Mouse (Mus musculus): Measurements from ENCODE around the gene Vav2.
A peak's percentile ranks its signal among the peaks of the same experiment; 100 is the strongest.

Gene Vav2

DNA sequence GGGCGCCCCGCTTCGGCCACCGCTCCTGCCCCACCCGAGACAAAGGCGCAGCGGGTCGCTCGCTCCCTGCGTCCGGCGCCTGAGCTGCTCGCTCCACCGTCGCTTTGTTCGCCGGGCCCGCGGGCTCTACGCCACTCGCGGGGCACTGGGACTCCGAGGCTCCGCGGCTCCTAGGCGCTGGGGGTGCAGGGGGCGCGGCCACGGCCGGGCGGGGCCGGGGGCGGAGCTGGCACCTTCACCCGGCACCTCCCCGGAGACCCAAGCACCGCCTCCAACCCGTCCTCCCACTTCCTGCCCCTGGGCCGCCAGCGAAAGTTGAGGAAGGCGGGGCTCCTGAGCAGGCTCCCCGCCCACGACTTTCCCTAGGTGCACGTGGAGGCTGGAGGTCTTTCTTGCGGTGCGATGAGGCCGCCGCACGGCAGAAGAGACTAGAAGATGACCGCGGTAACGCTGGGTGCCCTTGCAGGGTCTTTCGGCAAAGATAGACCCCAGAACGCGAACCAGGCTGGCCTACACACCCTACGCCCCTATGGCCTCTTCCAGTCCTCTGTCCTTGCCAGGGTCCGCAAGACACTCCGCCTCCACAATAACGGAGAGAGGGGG, at the start of gene Vav2:
Vav2 (minus strand) TSS at position 179 of the 603 bp plus-strand sequence.
- DNase-seq = peak; percentile 85 to 93

DNA sequence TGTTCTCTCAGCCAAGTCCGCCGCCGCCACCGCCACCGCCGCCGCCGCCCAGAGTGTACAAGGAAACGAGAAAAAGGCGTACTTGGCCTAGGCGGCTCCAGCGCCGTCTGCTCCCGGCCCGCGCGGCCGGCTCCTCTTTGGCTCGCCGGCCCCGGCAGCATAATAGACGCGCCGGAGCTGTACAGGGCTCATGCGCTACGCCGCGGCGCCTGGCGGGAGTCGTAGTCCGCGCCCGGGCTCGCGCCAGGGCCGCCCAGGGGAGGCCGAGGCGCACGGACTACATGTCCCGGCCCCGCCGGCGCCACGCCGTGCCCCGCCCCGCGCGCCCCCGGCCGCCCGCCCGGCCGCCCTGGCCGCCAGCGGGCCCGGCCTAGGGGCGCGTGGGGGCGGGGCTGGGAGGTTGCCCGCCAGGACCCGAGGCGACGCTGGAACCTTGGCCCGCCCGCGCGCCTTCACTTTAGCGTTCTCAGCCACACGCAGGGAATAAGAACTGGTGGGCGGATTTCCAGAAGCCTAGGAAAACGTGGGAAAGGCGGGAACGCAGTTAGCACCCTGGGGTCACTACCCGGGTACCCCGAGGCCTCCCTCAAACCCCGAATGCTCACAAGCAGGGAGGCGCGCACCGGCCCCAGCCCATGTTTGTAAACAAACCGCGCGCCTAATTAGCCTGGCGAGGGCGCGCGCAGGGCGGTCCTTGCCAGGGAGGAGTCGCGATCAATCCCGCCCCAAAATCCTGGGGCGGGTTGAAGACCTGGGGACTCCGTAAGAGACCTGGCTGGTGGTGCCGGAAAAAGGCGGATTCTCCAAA, 48.9 kb upstream of the Vav2 start:
- peak; percentile 94 to 97 for DNase-seq

DNA sequence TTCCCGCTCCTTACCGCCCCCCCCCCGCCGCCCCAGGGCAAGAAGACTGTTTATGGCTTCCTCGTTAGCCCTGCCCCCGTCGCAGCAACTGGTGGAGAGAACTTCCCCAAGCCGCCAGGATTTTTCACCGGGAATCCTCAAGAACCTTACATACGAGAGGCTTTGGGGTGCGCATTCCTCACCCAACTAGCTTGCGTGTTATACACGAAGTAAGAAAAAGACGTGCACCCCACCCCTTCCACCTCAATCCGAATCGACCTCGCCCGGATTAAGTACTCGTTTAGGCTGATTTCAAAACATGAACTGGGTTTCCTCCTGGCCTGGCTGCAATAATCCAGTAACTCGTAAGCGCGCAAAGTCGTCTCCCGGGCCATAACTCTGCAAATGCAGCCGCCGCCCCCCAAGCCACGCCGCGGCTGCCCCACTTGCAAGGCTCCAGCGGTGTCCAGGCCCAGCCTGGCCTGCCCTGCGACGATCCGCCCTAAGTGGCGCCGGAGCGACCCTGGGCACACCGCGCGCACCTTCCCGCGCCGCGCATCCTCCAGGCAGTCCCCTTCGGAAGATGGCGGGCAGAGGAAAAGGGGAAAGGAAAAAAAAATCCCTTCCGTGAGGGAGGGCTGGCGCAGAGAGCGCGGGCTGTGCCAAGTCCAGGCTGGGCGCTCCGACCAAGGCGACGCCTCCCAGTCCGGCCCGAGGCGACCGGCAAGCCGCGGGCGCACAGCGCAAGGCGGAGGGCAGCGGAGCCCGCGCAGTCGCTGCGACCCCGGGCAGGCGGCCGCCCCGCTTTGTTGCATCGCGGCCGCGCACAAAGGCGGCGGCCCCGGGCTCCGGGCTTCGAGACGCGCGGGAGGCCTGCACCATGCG, 48.0 kb upstream of the Vav2 start:
- DNase-seq = peak; percentile 74 to 77

DNA sequence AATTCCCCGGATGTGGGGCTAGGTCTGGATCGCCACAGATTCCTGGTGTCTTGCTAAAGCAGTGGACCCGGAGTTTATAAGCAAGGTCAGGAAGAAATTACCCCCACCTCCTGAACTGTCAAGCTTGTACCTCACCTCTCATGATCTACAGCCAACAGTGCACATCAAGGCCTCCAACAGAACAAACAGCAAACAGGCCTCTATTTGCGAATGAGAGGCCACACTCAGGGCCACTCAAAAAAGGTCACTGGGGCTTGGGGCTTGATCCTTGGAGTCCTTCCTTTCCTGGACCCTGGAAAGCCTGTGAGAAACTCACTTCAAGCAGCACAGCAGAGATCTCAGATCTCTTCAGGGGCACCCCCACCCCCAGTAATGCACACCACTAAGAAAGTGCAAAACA, 47.1 kb upstream of the Vav2 start:
- no peak for DNase-seq

DNA sequence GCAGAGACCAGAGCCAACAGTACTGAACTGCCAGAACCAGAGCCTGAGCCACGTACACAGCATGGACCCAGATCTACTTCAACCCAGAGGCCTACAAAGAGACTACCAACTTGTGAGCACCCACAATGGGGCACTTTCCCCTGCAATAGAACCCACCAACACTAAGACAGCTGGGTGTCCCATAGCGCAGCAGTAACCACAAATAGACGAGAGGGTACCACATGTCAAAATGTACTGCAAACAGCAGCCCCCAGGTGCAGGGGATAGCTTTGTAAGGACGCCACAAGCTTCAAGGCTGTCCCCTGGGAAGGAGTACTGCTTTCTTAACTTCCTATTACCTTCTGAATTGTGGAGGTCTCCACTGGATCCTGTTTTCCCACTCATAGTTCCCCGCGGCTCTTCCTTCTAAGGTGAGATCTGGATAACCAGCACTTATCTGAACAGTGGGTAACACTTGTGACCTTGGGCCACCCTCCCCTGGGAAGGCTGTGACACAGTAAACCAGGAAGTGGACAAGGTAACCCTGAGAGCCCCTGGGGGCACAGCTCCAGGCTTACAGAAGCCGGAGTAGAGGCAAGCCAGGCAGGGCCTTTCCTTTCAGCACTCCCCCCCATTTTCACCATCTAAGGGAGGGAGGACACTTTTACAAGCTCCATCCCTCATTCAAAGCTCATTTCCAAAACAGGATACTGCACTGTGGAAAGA, 46.4 kb upstream of the Vav2 start:
- no peak for DNase-seq

DNA sequence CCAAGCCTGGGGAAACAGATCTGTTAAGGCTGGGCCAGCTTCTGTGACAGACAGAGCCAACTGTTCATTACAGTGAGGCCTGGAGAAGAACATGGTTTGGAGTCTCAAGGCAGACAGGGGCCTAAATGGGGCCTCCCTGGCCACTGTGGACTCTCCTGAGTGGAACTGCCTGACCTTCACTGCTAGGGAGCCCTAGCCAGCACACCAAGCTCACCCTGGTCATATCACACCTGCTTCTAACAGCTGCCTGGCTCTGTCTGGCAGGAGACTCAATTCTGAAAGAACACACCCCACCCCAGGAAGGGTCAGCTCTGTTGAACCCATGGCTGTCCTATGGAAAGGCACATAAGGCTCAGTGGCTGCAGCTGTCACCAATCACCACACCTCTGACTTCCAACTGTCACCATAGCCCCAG, 44.3 kb upstream of the Vav2 start:
- DNase-seq = no peak

DNA sequence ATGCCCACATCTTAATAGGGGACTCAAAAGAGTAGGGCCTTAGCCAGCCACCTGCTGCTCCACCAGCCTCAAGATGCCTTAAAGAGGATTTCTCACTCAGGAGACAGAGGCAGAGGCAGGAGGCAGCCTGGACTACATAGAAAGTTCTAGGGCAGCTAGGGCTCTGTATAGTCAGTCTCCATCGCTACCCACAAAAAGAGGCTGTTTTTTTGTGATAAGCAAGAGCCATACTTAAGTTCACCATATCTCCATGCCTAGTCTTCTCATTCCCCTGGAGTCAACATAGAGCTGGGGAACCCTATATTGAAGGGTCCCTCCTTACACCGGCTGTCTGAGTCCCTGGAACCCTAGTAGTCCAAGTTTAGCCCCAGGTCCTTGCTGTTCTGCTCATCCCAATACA, 43.7 kb upstream of the Vav2 start:
- DNase-seq = no peak

DNA sequence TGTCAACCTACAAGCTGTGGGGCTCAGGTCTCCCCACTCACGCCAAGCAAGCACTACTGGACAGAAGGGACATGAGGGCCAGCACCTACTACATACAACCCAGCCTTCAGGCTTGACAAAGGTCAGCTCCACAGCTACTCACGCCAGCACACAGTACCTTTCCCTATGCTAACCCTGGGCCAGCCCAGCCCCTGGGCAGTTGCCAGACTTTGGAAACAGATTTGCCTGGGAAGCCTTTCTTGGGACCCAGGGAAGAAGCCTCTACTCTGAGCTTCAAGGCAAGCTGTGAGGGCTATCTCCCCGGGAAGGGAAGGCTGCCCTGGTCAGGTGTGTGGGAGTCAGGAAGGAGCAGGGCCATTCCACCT, 43.1 kb upstream of the Vav2 start:
- no peak for DNase-seq

DNA sequence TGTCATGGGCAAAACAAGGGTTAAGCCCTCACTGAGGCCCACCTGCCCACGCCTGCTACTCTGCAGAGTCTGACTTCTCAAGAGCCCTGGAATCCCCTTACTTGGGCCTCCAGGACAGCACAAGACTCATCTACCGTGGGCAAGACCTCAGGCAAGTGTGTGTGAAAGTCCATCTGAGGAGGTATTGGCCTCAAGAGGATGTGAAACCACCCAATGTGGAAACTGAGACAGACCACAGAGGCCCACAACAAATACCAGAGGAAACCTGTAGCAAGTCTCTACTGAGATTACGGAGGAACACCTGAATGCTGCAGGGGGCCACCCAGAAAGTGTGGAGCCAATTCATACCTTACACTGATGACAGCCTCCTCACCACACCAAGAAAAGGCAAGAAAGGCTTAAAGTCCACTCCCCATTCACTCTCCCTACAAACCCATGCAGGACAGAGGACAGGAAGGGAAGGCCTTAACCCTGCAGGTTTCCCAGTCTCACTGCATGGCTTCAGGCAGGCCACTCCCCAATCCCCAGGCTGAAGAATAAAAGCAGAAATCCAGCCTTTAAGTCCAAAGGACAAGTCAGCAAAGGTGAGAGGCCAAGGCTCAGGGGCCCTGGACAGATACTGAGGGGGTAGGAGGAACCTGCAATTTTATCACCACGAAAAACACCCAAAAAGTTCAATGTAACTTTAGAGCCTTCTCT, 42.6 kb upstream of the Vav2 start:
- no peak for DNase-seq

DNA sequence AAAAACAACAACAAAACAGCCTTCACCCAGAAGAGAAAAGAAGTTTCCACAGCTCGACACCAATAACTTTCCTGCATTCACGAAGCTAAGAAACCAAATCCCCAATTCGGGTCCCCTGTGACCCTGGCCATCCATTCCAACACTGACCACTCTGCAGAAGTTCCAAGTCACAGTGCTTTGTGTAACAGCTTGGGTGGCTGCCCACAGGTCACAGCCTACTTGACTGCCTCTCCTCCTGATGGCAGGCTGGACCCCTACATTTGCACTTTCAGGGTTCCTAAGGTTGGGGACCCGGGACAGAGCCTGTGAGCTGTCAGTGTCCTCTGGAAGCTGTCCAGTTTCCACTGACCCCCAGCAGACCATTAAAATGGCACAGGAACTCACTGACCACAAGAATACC, 36.1 kb upstream of the Vav2 start:
- DNase-seq = no peak

DNA sequence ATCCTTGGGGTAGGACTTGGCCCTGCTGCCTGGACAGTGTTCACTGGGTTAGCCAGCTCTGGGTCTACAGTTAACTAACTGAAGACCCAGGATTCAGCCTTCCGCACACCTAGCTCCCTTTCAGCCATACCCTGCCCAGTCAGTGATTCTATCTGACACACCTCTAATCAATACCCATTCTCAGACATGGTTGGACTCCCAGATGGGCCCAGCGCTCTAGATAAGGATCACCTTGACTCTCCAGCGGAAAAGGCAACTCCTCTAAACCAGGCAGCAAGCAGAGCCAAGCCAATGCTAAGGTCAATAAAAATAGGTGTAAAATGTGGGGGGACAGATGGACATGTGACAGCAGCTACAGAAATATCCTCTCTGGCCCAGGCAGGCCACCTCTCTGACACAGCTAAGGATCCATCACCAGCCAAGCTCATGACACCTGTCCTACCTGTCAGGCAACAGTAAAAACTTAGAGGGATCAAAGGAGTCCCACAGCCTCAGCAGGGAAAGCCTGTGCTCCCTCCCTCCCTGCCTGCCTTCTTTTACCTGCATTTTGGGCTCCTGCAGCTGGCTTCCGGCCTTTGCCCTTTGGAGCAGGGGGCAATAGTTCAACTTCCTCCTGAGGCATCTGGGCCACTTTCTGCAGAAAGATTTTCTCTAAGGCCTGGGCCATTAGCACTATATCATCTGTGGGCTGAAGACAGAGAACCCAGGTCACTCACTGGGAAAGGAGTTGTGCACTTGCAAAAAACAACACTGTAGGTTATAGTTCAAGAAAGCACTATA, 35.2 kb upstream of the Vav2 start:
- DNase-seq = no peak

DNA sequence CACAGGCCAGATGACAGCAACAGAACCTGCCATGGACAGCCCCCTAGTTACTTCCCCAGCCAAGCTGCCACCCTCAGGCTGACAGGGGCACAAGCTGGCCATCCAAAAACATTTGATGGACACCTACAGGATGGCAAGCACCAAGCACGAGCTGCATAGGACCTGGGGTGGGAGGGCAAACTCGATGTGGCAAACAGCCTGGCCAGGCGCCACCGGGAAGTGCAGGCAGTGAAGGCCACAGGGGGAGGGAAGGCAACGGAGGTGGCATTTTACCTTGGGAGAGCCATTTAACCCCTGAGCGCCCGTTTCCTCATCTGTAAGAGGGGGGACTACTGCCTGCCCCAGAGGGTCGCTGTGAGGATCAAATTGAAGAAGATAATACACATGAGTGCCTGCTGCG, 33.8 kb upstream of the Vav2 start:
- peak; percentile 26 to 43 for DNase-seq

DNA sequence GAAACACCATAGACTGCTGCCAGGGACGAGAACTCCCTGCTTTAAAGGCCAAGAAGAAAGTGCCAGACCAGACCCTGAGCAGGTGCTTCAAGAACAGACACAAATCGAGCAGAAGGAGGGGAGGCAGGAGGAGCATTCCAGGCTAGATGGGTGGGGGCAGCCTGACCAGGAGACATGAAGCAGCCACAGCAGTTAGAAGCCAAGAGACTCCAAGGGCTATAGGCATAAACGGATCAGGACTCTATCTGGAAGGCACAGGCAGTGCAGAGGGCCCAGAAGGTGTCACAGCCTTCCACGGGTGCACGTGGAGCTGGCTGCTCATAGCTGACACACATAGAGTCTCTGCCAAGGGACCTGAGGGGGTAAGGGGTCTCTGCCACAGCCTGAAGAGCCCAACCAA, 33.3 kb upstream of the Vav2 start:
- DNase-seq = no peak

DNA sequence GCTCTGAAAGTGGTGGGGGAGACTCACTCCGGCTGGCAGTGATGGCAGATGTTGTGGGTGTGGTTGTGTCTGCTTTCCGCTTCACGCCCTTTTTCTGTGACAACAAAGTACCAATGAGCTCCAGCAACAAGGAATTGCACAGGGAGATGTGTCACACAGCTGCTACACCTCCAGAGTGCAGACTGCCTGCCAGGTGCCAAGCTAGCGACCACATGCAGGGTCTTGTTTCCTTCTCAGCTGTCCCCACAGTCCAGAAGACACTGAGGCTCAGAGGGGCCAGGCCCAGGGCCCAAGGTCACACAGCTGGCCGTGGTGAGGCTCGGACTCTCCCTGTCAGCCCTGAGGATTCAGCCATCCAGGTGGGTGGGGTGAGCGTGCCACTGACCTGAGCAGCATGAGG, 32.9 kb upstream of the Vav2 start:
- no peak for DNase-seq

DNA sequence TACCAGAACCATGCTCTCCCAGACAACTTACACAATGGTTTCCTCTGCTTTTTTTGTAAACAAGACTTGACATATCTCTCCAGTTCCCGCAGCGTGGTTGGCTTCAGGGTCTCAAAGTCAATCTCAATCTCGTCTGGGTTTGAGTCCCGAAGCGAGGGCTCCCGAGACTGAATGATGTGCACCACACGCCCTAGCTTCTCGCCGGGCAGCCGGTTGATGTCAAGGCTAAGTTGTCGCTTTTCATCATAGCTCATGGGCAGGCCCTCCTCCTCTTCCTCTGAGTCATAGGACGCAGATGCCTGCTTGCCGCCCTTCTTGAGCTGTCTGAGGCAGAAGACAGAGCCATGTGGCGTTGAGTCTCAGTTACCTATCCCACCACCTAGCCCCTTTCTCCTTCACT, 23.4 kb upstream of the Vav2 start:
- no peak for DNase-seq

DNA sequence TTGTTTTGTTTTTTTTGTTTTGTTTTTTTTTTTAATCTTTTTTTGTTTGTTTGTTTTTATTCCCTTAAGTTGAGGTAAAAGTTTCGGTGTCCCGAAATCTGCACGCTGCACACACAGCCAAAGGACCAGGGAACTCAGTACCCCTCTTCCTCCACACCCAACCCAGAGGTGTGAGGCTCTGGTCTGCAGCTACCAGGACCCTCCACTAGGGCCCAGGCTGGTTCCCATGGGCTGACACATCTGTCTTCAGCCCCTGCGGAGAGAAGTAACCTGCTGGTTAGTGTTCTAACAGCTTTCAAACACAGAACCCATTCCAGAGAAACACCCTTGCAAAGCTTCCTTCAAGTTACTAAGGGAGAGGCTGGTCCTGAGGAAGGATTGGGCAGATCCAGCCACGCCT, 20.9 kb upstream of the Vav2 start:
- no peak for DNase-seq

DNA sequence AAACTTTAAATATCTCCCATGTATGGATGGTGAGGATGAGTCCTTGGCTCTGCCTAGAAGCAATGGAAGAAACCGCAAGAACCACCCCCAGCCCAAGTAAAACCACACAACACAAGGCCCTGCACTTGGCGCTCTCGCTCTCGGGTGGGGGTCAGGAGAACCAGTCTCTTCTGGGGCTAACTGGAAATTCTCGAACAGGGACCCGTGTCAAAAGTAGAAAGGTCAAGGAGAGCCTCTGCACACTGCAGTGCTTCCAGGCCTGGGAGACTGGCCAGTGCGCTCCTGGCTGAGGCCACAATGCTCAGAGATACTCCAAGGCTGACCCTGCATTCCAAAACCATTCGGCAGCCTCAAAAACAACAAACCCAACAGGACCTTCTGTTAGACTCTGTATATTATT, 20.0 kb upstream of the Vav2 start:
- DNase-seq = no peak

DNA sequence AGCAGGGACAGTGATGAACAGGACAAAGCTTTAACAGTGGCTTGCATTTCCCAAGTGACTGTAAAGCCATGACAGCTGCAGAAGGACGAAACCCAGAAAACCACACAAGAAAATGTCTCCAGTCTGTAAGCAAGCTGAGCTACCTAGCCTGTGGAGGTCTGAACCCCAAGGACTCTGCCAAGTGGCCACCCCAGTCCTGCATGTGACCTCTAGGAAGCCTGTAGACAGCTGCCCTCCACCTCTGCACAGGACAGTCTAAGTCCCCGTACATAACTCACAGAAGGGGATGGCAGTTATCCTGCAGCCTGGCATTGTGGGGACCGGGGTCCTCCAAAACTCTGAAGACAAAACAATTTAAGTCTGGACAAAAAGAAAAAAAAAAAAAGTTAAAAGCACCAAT, 19.1 kb upstream of the Vav2 start:
- no peak for DNase-seq

DNA sequence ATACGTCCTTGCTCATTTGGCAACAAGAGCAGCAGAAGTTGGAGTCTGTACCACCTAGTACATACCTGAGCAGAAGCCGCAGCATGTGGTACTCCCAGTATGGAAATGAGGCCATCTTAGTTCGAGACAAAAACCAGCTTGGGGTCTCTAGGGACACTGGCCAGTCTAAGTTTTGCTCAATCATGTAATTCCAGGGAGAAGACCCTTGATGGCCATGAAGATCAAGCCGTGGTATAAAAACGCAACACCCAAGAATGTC, 16.5 kb upstream of the Vav2 start:
- no peak for DNase-seq

DNA sequence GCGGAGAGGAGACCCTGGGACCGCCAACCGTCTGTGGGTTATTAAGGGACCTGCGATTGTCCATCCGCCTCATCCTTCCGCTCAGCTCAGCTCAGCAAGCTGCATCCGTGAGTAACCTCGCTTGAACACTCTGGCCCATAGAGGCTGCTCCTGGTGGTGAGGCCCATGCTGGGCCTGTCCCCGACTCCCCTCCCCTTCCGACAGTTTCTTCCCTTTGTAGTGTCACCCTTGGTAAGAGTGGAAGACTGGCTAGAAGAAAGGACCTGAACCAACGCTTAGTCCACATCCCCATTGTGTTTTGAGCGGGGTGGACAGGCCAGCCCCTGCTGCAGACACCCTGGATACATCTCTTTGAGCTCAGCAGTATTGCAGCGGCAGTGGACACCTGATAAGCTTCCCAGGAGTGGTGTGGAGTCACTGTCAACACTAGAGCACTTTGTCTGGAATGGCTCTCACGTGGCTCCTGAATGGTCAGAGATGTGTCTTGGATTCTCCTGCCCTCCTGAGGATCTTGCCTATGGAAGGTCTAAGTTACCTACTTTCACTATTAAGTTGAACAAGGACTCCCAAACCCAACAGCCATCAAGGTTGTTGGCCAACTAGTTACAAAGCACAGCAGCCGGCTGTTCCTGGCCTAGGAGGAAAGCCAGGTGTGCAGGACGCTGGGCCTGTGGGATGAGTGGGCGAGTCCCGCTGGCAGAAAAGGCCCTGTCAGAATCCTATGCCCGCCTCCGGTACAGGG, 16.0 kb upstream of the Vav2 start:
- DNase-seq = no peak
